Mouse (Mus musculus): Measurements from ENCODE around the gene Pnliprp2.

Pnliprp2 gene

GRCm38 (mm10) chr19:58795114-58795669, 35.7 kb downstream of the Pnliprp2 start:
- no peak for DNase-seq (ENCODE audit: low spot score in 2 of 2)

GRCm38 (mm10) chr19:58805191-58805779, 45.8 kb downstream of the Pnliprp2 start:
- peak in 1 of 2 experiments; percentile 67 for DNase-seq (ENCODE audit: low spot score in 2 of 2)

- peak in 1 of 2 experiments; percentile 80 for DNase-seq (ENCODE audit: low spot score in 2 of 2)
These were observed 46.8 kb downstream of the Pnliprp2 start for GRCm38 (mm10) chr19:58806364-58806763.

GRCm38 (mm10) chr19:58808864-58809263, 49.3 kb downstream of the Pnliprp2 start:
- no peak for DNase-seq (ENCODE audit: low spot score in 2 of 2)

GRCm38 (mm10) chr19:58810536-58810935, 51.0 kb downstream of the Pnliprp2 start:
- DNase-seq (ENCODE audit: low spot score in 2 of 2): no peak

DNA sequence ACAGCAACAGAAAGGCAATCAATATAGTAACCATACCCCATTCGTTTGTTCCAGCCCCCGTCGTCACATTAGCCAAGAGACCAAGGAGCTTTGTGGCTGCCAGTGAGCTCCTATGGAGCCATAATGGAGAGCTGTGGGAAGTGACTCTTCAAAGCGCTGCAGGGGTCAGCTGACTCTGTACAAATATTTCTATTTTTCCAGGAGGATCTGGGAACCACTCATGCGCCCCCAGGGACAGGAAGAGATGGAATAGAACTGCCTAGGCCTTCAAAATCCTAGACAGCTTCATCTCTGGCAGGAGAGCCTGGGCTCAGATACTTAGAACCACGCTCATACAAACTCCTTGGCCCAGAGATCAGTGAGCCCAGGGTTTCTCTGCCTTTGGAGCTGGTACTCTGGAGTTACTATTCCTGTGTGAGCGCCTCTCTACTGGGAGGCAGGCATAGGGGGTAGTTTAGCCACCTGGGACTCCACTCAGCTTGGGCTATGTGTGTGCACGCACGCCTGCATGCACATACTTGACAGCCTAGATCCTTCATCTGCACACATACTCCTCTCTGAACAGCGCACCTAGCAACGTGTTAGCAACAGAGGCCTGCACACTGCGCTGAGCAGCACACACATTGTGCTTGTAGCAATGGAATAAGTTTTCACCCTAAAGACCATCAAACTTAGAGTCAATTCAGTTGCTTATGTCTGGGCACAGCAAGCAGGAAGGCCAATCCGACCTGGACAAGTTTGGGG, 55.8 kb downstream of the Pnliprp2 start:
- no peak for DNase-seq (ENCODE audit: low spot score in 2 of 2)

DNA sequence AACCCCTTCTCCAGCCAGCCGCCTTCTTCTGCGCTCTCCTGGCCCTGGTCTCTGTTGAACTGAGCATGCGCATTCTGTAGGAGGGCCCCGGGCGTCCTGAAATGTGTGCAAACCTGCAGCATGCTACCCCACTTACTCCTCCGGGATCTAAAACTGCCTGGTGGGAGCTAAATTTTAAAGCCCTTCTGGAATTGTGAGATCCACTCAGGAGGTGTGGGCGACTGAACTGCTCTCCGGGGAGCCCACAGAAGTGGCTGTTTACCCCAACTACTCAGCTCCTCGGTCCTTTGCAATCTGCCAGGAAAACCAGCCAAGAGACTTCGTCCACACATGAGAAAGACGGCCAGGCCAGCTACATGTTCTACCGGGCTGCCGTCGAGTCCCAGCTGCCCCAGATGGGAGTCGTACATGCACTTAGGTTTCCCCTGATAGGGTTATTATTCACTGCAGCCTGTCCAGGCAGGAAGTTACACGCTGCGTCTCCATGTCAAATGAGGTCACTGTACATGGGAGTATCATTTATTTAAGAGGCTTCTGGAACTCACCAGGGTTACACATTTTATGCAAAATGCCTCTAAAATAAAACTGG, 57.0 kb downstream of the Pnliprp2 start:
- DNase-seq (ENCODE audit: low spot score in 2 of 2): peak; percentile 52 to 83

DNA sequence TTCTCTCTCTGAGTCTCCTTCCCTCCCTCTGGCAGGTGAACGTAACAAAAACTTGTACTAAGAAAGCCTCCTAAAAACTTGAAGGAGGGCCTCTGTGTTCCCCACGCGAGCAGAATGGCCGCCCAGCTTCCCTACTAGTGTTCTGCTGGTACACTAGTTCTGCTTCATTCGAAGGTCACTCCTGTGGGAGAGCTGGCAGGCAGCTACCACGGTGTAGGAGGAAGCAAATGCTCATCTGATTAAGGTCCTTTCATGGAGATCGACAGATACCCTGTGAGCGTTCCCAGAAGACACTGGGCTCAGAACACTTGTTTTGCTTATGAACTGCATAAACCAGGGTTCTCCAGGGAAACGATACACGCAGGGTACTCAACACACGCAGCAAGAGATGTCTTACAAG, 57.9 kb downstream of the Pnliprp2 start:
- no peak for DNase-seq (ENCODE audit: low spot score in 2 of 2)

DNA sequence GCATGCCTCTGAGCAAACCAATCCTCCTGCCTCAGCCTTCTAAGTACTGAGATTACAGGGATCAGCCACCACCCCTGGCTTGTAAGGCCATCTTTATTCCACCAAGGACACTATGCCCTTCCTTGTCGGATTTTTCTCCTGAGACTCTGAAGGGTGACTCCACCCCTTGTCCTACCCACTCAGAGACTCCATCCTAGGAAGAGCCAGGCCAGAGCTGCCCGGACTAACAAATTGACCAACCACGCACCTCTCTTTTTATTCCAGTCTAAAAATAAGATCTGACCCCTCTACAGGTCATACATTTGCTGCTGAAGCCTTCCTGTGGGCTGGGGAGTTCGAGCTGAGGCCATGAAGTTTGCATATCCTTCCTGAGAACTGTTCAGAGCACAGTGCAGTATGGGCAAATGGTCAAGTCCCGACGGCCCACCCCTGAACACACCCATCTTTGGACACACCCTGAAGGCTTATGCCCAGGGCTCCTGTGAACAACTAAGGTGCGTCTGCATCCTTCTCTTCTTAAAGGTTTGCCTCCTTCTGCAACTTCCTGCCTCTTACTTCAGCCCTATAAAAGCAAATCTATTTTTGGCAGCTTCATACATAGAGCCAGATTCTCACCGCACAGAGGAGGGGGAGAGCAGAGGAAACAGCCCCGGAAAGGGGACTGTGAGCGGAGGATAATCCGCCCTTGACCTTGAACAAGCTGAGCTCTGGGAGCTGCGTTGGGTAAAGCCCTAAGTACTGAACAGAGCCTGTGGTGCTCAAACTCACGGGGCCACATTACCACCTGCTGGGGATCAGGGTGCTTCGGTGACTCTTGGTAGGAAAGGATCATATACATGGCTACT, 59.3 kb downstream of the Pnliprp2 start:
- no peak for DNase-seq (ENCODE audit: low spot score in 2 of 2)

DNA sequence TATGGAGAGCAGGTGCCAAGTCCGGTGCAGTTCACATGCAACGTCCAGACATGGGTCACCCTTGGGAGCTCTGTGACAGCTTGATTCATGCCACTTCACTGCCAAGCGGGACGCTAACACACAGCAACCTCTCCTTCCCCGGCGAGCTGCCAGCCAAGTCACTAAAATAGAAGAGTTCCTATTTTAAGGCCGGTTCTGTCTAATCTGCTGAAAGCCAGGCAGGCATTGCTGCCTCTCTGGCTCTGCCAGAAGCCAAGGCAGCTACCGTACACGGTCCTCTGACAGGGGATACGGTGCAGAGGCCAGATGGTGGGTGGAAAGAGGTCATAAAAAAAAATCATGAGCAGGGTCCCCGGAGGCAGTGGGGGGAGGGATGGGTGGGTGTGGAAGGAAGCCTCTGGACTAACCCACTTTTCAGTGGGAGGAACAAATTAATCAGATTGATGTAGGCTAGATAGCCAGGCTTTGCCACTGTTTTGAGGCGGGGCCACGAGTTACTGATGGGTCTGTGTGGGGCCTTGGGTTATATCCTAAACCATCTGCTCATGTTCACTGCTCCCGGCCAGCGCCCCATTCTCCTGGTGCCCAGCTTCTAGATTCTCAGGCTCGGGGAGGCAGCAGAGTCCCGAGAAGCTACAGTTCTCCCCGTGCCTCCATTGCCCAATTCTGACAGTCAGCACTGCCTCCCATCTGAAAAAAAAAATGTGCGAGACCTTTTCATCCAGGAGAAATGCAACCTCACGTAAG, 63.1 kb downstream of the Pnliprp2 start:
- DNase-seq (ENCODE audit: low spot score in 2 of 2): peak; percentile 69 to 87

DNA sequence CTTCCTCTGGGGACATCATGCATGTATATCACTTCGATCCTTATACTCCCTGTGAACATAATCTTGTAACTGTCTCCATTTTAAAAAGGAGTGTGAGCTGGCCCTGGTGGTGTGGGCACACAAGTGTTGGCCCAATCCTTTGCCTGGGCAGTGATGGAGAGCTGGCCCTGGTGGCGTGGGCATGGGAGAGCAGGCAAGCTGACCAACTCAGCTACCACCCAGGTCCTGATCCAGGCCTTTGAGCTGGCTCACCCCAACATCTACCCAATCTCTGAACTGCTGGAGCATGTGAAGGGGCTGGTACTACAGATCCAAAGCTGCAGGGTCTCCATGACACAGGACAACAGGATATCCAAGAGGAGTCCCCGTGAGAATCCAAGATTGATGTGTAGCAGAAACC, 63.8 kb downstream of the Pnliprp2 start:
- no peak for DNase-seq (ENCODE audit: low spot score in 2 of 2)

GRCm38 (mm10) chr19:58824316-58824715, 64.8 kb downstream of the Pnliprp2 start:
- DNase-seq (ENCODE audit: low spot score in 2 of 2): no peak

Data from left cerebral cortex, adult 9 months (tissue).